Mouse (Mus musculus): ENCODE results near the gene Defb21.

The Defb21 gene

GRCm38 (mm10) chr2:152604057-152604456 lies 31.5 kb downstream of the Defb21 start, which contains the start of gene Defb36:
Defb36 (plus strand) TSS chr2:152604327.
- DNase-seq (ENCODE audit: low spot score), result peak; percentile 26

GRCm38 (mm10) chr2:152607746-152608145 lies 35.2 kb downstream of the Defb21 start:
- DNase-seq (ENCODE audit: low spot score), result no peak

DNA sequence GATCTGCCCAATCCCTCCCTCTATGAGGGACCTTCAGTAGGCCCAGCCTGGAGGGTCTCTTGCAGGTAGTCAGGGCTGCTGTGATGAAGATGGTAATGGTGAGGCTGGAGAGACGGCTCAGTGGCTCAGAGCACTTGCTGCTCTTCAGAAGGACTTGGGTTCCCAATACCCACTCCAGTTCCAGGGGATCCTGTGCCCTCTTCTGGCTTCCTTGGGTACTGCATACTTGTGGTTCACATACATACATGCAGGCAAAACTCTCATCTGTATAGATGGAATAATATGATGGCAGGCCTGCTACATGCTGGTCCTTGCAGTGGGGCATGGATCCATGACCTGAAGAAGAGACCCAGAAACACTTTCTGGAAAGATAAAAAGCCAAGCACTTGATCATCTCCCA lies 36.2 kb downstream of the Defb21 start:
- no peak for DNase-seq (ENCODE audit: low spot score)

DNA sequence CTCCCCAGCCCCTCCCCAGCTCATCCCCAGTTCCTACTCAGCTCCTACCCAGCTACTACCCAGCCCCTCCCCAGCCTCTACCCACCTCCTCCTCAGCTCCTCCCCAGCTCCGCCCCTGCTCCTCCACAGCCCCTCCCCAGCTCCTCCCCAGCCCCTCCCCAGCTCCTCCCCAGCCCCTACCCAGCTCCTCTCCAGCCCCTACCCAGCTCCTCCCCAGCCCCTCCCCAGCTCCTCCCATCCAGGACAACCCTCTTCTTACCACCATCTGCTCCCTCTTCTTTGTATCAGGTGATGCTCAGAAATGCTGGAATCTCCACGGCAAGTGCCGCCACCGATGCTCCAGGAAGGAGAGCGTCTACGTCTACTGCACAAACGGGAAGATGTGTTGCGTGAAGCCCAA lies 39.6 kb downstream of the Defb21 start:
- peak; percentile 61 for DNase-seq (ENCODE audit: low spot score)

GRCm38 (mm10) chr2:152615563-152615962 lies 43.0 kb downstream of the Defb21 start:
- peak; percentile 42 for DNase-seq (ENCODE audit: low spot score)

- no peak for DNase-seq (ENCODE audit: low spot score)
These were observed 43.9 kb downstream of the Defb21 start for GRCm38 (mm10) chr2:152616470-152616869.

GRCm38 (mm10) chr2:152617374-152617773 lies 44.8 kb downstream of the Defb21 start:
- DNase-seq (ENCODE audit: low spot score), result no peak

DNA sequence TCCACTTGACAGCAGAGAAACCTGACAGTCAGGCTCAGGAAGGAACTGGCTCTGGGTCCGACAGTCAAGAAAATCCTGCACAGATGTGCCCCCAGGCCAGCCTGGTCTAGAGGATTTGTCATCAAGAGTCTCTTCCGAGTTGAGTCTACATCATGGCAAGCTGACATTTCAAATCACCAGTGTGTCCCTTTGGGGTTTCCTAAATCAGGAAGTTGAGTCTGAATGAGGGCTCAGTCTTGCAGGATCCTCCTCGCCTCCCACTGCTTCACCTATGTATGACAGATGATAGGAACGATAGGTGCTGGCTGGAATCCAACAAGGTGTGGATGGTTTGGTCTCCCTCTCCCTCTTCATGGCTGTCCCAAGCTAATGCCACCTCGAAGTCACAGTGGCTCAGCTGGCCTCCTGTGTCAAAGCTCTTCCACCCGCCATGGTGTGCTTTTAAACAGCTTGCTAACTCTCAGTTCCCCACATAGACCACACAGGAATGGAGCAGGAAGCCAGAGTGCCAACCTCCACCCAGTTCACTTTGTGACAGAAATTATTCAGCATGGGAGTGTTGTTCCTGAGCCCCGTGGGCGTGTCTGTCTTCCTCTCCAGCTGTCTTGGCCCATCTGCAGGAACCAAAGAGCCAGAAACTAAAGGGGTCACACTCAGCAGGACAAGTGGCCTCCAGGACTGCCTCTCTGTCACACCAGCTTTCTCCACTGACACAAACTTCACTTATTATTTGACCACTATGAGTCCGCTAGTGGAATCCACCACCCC lies 48.0 kb downstream of the Defb21 start:
- no peak for DNase-seq (ENCODE audit: low spot score)

DNA sequence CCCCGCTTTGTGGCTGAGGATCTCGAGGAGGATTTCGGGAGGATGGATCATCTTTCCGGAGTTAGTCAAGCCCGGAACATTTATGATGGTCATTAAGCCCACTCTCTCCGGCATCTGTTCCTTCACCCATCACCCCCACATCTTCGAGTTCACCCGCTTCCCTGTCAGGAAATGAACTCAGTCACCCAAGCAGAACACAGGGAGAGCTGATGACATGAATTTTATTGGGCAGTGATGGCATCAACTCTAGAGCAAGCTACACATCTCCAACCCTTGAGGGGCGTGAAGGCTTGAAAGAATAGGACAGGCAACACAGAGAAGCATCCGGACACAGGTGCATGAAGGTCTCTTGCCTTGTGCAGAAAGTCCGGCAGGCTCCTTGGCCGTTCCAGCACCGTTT lies 49.6 kb downstream of the Defb21 start:
- no peak for DNase-seq (ENCODE audit: low spot score)

DNA sequence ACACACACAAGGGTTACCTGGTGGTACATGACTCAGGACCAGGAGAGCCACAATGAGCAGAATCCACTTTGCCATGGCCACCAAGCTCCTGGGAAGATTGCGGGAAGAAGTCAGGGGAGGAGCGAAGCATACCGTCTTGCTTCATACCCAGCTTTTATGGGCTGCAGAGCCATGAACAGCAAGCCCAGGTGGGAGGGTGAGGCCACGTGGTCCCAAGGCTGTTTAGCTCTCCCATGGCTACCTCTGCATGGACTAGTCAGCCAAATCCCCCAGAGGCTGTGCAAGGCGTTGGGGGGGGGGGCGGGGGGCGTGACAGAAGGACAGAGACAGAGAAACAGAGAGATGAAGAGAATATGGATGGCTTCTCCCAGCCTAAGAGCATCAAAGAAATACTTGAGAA lies 50.4 kb downstream of the Defb21 start, which contains the start of gene Defb25:
Defb25 (minus strand) TSS at position 101 of the 400 bp plus-strand sequence.
- no peak for DNase-seq (ENCODE audit: low spot score)
